Mouse (Mus musculus) kidney, embryonic 15.5 days (tissue): ENCODE results near the gene Gtf2a2. TPM values are rescaled to one million over a fixed set of nuclear protein-coding genes. Genes with fewer than 3 reads are reported as not detected.

Experiments used
- ATAC-seq: fragments of 200-750 bp; cut with Nextera tagmentation; replicated peaks from 2 replicates; pipeline ENCODE4 v1.8.0; 2017; ENCODE audit warnings: moderate TSS enrichment; ENCODE audit not compliant: low FRiP score
- H3K27ac ChIP-seq: fragments of 300-500 bp; sonication (generic); 2 replicates; pipeline ENCODE4 v1.5.1; 2015; ENCODE audit warnings: mild to moderate bottlenecking, inconsistent platforms
- H3K27me3 ChIP-seq: fragments of 300-500 bp; sonication (generic); 2 replicates; pipeline ENCODE4 v1.6.1; 2015; ENCODE audit warnings: inconsistent platforms
- H3K36me3 ChIP-seq: fragments of 300-500 bp; sonication (generic); 2 replicates; pipeline ENCODE4 v1.6.1; 2015; ENCODE audit warnings: inconsistent platforms
- H3K4me1 ChIP-seq: fragments of 300-500 bp; sonication (generic); 2 replicates; pipeline ENCODE4 v1.6.1; 2015; ENCODE audit warnings: inconsistent platforms
- H3K4me2 ChIP-seq: fragments of 300-500 bp; sonication (generic); 2 replicates; pipeline ENCODE4 v1.6.1; 2015; ENCODE audit warnings: moderate library complexity, mild to moderate bottlenecking, inconsistent platforms
- H3K4me3 ChIP-seq: fragments of 300-500 bp; sonication (generic); replicated peaks from 2 replicates; pipeline ENCODE4 v1.5.1; 2015; ENCODE audit warnings: mild to moderate bottlenecking, inconsistent platforms
- H3K9ac ChIP-seq: fragments of 300-500 bp; sonication (generic); 2 replicates; pipeline ENCODE4 v1.6.1; 2015; ENCODE audit warnings: mild to moderate bottlenecking, inconsistent platforms
- H3K9me3 ChIP-seq: fragments of 300-500 bp; sonication (generic); replicated peaks from 2 replicates; pipeline ENCODE4 v1.6.1; 2016; ENCODE audit warnings: inconsistent platforms
- WGBS: fragments of 180-500 bp; shearing (Covaris S2); methylation state at CpG from one replicate; pipeline ENCODE4 v1.1.7; 2015; ENCODE audit warnings: mixed read lengths; 5-methylcytosine and 5-hydroxymethylcytosine counted together
- polyA plus RNA-seq: library from polyadenylated mRNA; unstranded; fragments of >200 nt; fragmentation: Nextera tagmentation; extraction: Ambion mirVana; gene quantifications from 2 replicates; pipeline ENCODE4 v1.2.1, GENCODE M21; 2015

Gtf2a2 gene
- polyA plus RNA-seq, 1 experiment from 2014 or later = 183 TPM

- H3K4me2 ChIP-seq = no peak overlapping the region
- 0 out of 2 replicates have a peak, but pooled peaks cover under 1% of the 10 kb centered on the region for H3K4me1 ChIP-seq
- WGBS = 86% methylated on average over 1 of the region's 1 CpGs
- no peak overlapping the region for H3K9ac ChIP-seq
- no peak overlapping the region for H3K27ac ChIP-seq
- no peaks in the 10 kb centered on the region for H3K27me3 ChIP-seq
- ATAC-seq = no peak
- H3K36me3 ChIP-seq = peaks cover 94% of the 10 kb centered on the region
- no peak overlapping the region for H3K4me3 ChIP-seq
- no peaks in the 10 kb centered on the region for H3K9me3 ChIP-seq
Measured at GRCm38 (mm10) chr9:69999318-69999717, 13.0 kb upstream of the Gtf2a2 start.

GRCm38 (mm10) chr9:70003516-70003915 lies 8.8 kb upstream of the Gtf2a2 start:
- H3K36me3 ChIP-seq = peaks cover 90% of the 10 kb centered on the region
- 85% methylated on average over 10 of the region's 10 CpGs for WGBS
- no peak for ATAC-seq
- H3K9me3 ChIP-seq = no peaks in the 10 kb centered on the region
- no peak overlapping the region for H3K27ac ChIP-seq
- no peak overlapping the region for H3K9ac ChIP-seq
- H3K4me3 ChIP-seq = no peak overlapping the region
- no peaks in the 10 kb centered on the region for H3K27me3 ChIP-seq
- H3K4me2 ChIP-seq = no peak overlapping the region
- H3K4me1 ChIP-seq = no peaks in the 10 kb centered on the region

GRCm38 (mm10) chr9:70006984-70007383 lies 5.4 kb upstream of the Gtf2a2 start:
- no peak for ATAC-seq
- Histone ChIP-seq H3K4me2 (no peak overlapping the region), H3K27me3 (no peaks in the 10 kb centered on the region), H3K9me3 (no peaks in the 10 kb centered on the region), H3K4me3 (no peak overlapping the region), H3K27ac (no peak overlapping the region), H3K9ac (no peak overlapping the region), H3K36me3 (peaks cover 82% of the 10 kb centered on the region), H3K4me1 (peaks cover 3% of the 10 kb centered on the region)
- 91% methylated on average over 5 of the region's 5 CpGs for WGBS

- WGBS = 90% methylated on average over 14 of the region's 14 CpGs
- no peak overlapping the region for H3K4me2 ChIP-seq
- no peaks in the 10 kb centered on the region for H3K9me3 ChIP-seq
- no peaks in the 10 kb centered on the region for H3K27me3 ChIP-seq
- H3K9ac ChIP-seq = no peak overlapping the region
- H3K27ac ChIP-seq = no peak overlapping the region
- ATAC-seq = no peak
- H3K4me1 ChIP-seq = peaks cover 5% of the 10 kb centered on the region
- no peak overlapping the region for H3K4me3 ChIP-seq
- H3K36me3 ChIP-seq = peaks cover 75% of the 10 kb centered on the region
Measured at GRCm38 (mm10) chr9:70007506-70008248, 4.7 kb upstream of the Gtf2a2 start.

- Histone ChIP-seq H3K27me3 (no peaks in the 10 kb centered on the region), H3K4me2 (no peak overlapping the region), H3K36me3 (peaks cover 59% of the 10 kb centered on the region), H3K27ac (no peak overlapping the region), H3K4me1 (peaks cover 23% of the 10 kb centered on the region), H3K9ac (no peak overlapping the region), H3K9me3 (no peaks in the 10 kb centered on the region), H3K4me3 (no peak overlapping the region)
- ATAC-seq = no peak
- 89% methylated on average over 8 of the region's 8 CpGs for WGBS
Measured at GRCm38 (mm10) chr9:70009754-70010304, 2.5 kb upstream of the Gtf2a2 start.

GRCm38 (mm10) chr9:70010781-70011473 lies 1.4 kb upstream of the Gtf2a2 start:
- H3K27ac ChIP-seq = no peak overlapping the region
- no peak overlapping the region for H3K4me2 ChIP-seq
- no peak overlapping the region for H3K4me3 ChIP-seq
- no peak overlapping the region for H3K9ac ChIP-seq
- no peak for ATAC-seq
- peaks cover 52% of the 10 kb centered on the region for H3K36me3 ChIP-seq
- H3K27me3 ChIP-seq = no peaks in the 10 kb centered on the region
- WGBS = 97% methylated on average over 5 of the region's 5 CpGs
- H3K4me1 ChIP-seq = peaks cover 23% of the 10 kb centered on the region
- no peaks in the 10 kb centered on the region for H3K9me3 ChIP-seq

GRCm38 (mm10) chr9:70011537-70012407 lies 578 bp upstream of the Gtf2a2 start:
- Histone ChIP-seq H3K9ac (peak overlapping the region; percentile 48), H3K36me3 (peaks cover 53% of the 10 kb centered on the region), H3K4me3 (peak overlapping the region; percentile 82), H3K4me1 (peaks cover 25% of the 10 kb centered on the region), H3K4me2 (peak overlapping the region; percentile 61), H3K27me3 (no peaks in the 10 kb centered on the region), H3K9me3 (no peaks in the 10 kb centered on the region), H3K27ac (peak overlapping the region; percentile 94)
- WGBS = 58% methylated on average over 14 of the region's 14 CpGs
- peak; percentile 12; the same call in 1 of the 2 replicates for ATAC-seq

GRCm38 (mm10) chr9:70015632-70016031 lies 3.3 kb downstream of the Gtf2a2 start:
- Histone ChIP-seq H3K36me3 (peaks cover 39% of the 10 kb centered on the region), H3K27ac (no peak overlapping the region), H3K4me2 (no peak overlapping the region), H3K27me3 (no peaks in the 10 kb centered on the region), H3K4me3 (no peak overlapping the region), H3K9me3 (no peaks in the 10 kb centered on the region), H3K4me1 (peaks cover 25% of the 10 kb centered on the region), H3K9ac (no peak overlapping the region)
- no peak for ATAC-seq
- WGBS = 90% methylated on average over 2 of the region's 2 CpGs

- no peak overlapping the region for H3K4me3 ChIP-seq
- H3K4me1 ChIP-seq = peaks cover 12% of the 10 kb centered on the region
- no peak for ATAC-seq
- no peak overlapping the region for H3K4me2 ChIP-seq
- H3K9ac ChIP-seq = no peak overlapping the region
- H3K27me3 ChIP-seq = no peaks in the 10 kb centered on the region
- H3K9me3 ChIP-seq = no peaks in the 10 kb centered on the region
- H3K36me3 ChIP-seq = peaks cover 54% of the 10 kb centered on the region
- H3K27ac ChIP-seq = no peak overlapping the region
Measured at GRCm38 (mm10) chr9:70018879-70019278, 6.5 kb downstream of the Gtf2a2 start.

GRCm38 (mm10) chr9:70021610-70022009 lies 9.3 kb downstream of the Gtf2a2 start:
- WGBS = 71% methylated on average over 1 of the region's 1 CpGs
- H3K27ac ChIP-seq = no peak overlapping the region
- ATAC-seq = no peak
- peaks cover 44% of the 10 kb centered on the region for H3K36me3 ChIP-seq
- H3K4me2 ChIP-seq = no peak overlapping the region
- H3K9me3 ChIP-seq = no peaks in the 10 kb centered on the region
- H3K4me3 ChIP-seq = no peak overlapping the region
- H3K9ac ChIP-seq = no peak overlapping the region
- H3K27me3 ChIP-seq = no peaks in the 10 kb centered on the region
- H3K4me1 ChIP-seq = no peaks in the 10 kb centered on the region

- H3K36me3 ChIP-seq = peaks cover 40% of the 10 kb centered on the region
- no peak overlapping the region for H3K27ac ChIP-seq
- 91% methylated on average over 4 of the region's 4 CpGs for WGBS
- no peaks in the 10 kb centered on the region for H3K27me3 ChIP-seq
- no peaks in the 10 kb centered on the region for H3K4me1 ChIP-seq
- no peak for ATAC-seq
- no peaks in the 10 kb centered on the region for H3K9me3 ChIP-seq
- no peak overlapping the region for H3K4me3 ChIP-seq
- no peak overlapping the region for H3K9ac ChIP-seq
- H3K4me2 ChIP-seq = no peak overlapping the region
Measured at GRCm38 (mm10) chr9:70022083-70022482, 9.7 kb downstream of the Gtf2a2 start.
